Mouse (Mus musculus): Measurements from ENCODE around the gene Gemin8. TPM values are rescaled to one million over a fixed set of nuclear protein-coding genes. Genes with fewer than 3 reads are reported as not detected.
A peak's percentile ranks its signal among the peaks of the same experiment; 100 is the strongest.

Gemin8 gene
- polyA plus RNA-seq (2016; fragmentation: Nextera tagmentation; extraction: Ambion mirVana): 11.0 and 11.5 TPM in 2 replicates

- Histone ChIP-seq H3K27me3 (no peaks in the 10 kb centered on the region; the same call in 1 of the 2 replicates), H3K4me3 (peak within 1 kb of the TSS; percentile 46), H3K4me1 (no peaks in the 10 kb centered on the region), H3K9ac (peak within 1 kb of the TSS; percentile 45), H3K36me3 (no peaks in the 10 kb centered on the region), H3K4me2 (replicated peaks) (peak within 1 kb of the TSS; percentile 47), H3K9me3 (no peaks in the 10 kb centered on the region), H3K27ac (0 out of 2 replicates have a peak within 1 kb of the TSS, but pooled peaks have one; percentile 46)
- 15% methylated on average over 30 of the region's 31 CpGs for WGBS
- peak; percentile 98 for ATAC-seq (ENCODE audit: insufficient number of reproducible peaks, insufficient read depth, low FRiP score, low TSS enrichment)
Measured at GRCm38 (mm10) chrX:166169892-166170799, at the start of gene Gemin8. Gene Gemin8 (plus strand): TSS chrX:166170454.

- H3K27ac ChIP-seq: no peak overlapping the region
- no peaks in the 10 kb centered on the region for H3K9me3 ChIP-seq
- H3K9ac ChIP-seq: no peak overlapping the region
- WGBS: 77% methylated on average over 15 of the region's 15 CpGs
- no peaks in the 10 kb centered on the region for H3K27me3 ChIP-seq
- no peak for ATAC-seq (ENCODE audit: insufficient number of reproducible peaks, insufficient read depth, low FRiP score, low TSS enrichment)
- H3K4me3 ChIP-seq: no peak overlapping the region
- no peaks in the 10 kb centered on the region for H3K4me1 ChIP-seq
- H3K4me2 ChIP-seq (replicated peaks): no peak overlapping the region
- no peaks in the 10 kb centered on the region for H3K36me3 ChIP-seq
Measured at GRCm38 (mm10) chrX:166147158-166147846, 23.0 kb upstream of the Gemin8 start.

- no peaks in the 10 kb centered on the region for H3K4me1 ChIP-seq
- H3K9me3 ChIP-seq: no peaks in the 10 kb centered on the region
- H3K4me3 ChIP-seq: no peak overlapping the region
- H3K36me3 ChIP-seq: no peaks in the 10 kb centered on the region
- ATAC-seq (ENCODE audit: insufficient number of reproducible peaks, insufficient read depth, low FRiP score, low TSS enrichment): no peak
- no peak overlapping the region for H3K9ac ChIP-seq
- H3K27ac ChIP-seq: no peak overlapping the region
- no peaks in the 10 kb centered on the region; the same call in 1 of the 2 replicates for H3K27me3 ChIP-seq
- WGBS: 66% methylated on average over 4 of the region's 4 CpGs
- H3K4me2 ChIP-seq (replicated peaks): no peak overlapping the region
Measured at GRCm38 (mm10) chrX:166162773-166163172, 7.5 kb upstream of the Gemin8 start.

GRCm38 (mm10) chrX:166167307-166167706, 2.9 kb upstream of the Gemin8 start:
- no peaks in the 10 kb centered on the region; the same call in 1 of the 2 replicates for H3K27me3 ChIP-seq
- H3K27ac ChIP-seq: no peak overlapping the region
- ATAC-seq (ENCODE audit: insufficient number of reproducible peaks, insufficient read depth, low FRiP score, low TSS enrichment): no peak
- H3K9me3 ChIP-seq: no peaks in the 10 kb centered on the region
- no peak overlapping the region for H3K4me2 ChIP-seq (replicated peaks)
- WGBS: 9% methylated on average over 4 of the region's 4 CpGs
- H3K9ac ChIP-seq: no peak overlapping the region
- H3K4me1 ChIP-seq: no peaks in the 10 kb centered on the region
- H3K4me3 ChIP-seq: no peak overlapping the region
- H3K36me3 ChIP-seq: no peaks in the 10 kb centered on the region

GRCm38 (mm10) chrX:166167923-166168322, 2.3 kb upstream of the Gemin8 start:
- Histone ChIP-seq H3K9ac (no peak overlapping the region), H3K27ac (no peak overlapping the region), H3K9me3 (no peaks in the 10 kb centered on the region), H3K36me3 (no peaks in the 10 kb centered on the region), H3K4me1 (no peaks in the 10 kb centered on the region), H3K4me2 (replicated peaks) (no peak overlapping the region), H3K4me3 (no peak overlapping the region), H3K27me3 (no peaks in the 10 kb centered on the region; the same call in 1 of the 2 replicates)
- ATAC-seq (ENCODE audit: insufficient number of reproducible peaks, insufficient read depth, low FRiP score, low TSS enrichment): no peak
- 52% methylated on average over 3 of the region's 3 CpGs for WGBS

GRCm38 (mm10) chrX:166170800-166171738, 815 bp downstream of the Gemin8 start:
- Histone ChIP-seq H3K4me2 (replicated peaks) (peak overlapping the region; percentile 47), H3K36me3 (no peaks in the 10 kb centered on the region), H3K9ac (peak overlapping the region; percentile 45), H3K4me3 (peak overlapping the region; percentile 46), H3K4me1 (no peaks in the 10 kb centered on the region), H3K27ac (0 out of 2 replicates have a peak overlapping the region, but pooled peaks have one; percentile 46), H3K9me3 (no peaks in the 10 kb centered on the region), H3K27me3 (no peaks in the 10 kb centered on the region; the same call in 1 of the 2 replicates)
- no peak for ATAC-seq (ENCODE audit: insufficient number of reproducible peaks, insufficient read depth, low FRiP score, low TSS enrichment)
- whole genome bisulfite sequencing: 21% methylated on average over 9 of the region's 9 CpGs

GRCm38 (mm10) chrX:166172041-166172440, 1.8 kb downstream of the Gemin8 start:
- no peak overlapping the region for H3K27ac ChIP-seq
- 69% methylated on average over 4 of the region's 4 CpGs for WGBS
- H3K4me3 ChIP-seq: no peak overlapping the region
- no peaks in the 10 kb centered on the region for H3K4me1 ChIP-seq
- no peaks in the 10 kb centered on the region for H3K27me3 ChIP-seq
- no peak overlapping the region for H3K4me2 ChIP-seq (replicated peaks)
- no peaks in the 10 kb centered on the region for H3K9me3 ChIP-seq
- no peak for ATAC-seq (ENCODE audit: insufficient number of reproducible peaks, insufficient read depth, low FRiP score, low TSS enrichment)
- no peak overlapping the region for H3K9ac ChIP-seq
- H3K36me3 ChIP-seq: no peaks in the 10 kb centered on the region

- no peak for ATAC-seq (ENCODE audit: insufficient number of reproducible peaks, insufficient read depth, low FRiP score, low TSS enrichment)
- no peaks in the 10 kb centered on the region for H3K27me3 ChIP-seq
- H3K9me3 ChIP-seq: no peaks in the 10 kb centered on the region
- H3K4me1 ChIP-seq: no peaks in the 10 kb centered on the region
- WGBS: 72% methylated on average over 3 of the region's 3 CpGs
- no peak overlapping the region for H3K27ac ChIP-seq
- H3K4me3 ChIP-seq: no peak overlapping the region
- no peak overlapping the region for H3K4me2 ChIP-seq (replicated peaks)
- no peak overlapping the region for H3K9ac ChIP-seq
- no peaks in the 10 kb centered on the region for H3K36me3 ChIP-seq
Measured at GRCm38 (mm10) chrX:166172661-166173060, 2.4 kb downstream of the Gemin8 start.

GRCm38 (mm10) chrX:166173796-166174195, 3.5 kb downstream of the Gemin8 start:
- no peaks in the 10 kb centered on the region for H3K27me3 ChIP-seq
- no peaks in the 10 kb centered on the region for H3K9me3 ChIP-seq
- no peaks in the 10 kb centered on the region for H3K36me3 ChIP-seq
- H3K27ac ChIP-seq: no peak overlapping the region
- WGBS: 46% methylated on average over 7 of the region's 7 CpGs
- no peaks in the 10 kb centered on the region for H3K4me1 ChIP-seq
- H3K4me2 ChIP-seq (replicated peaks): no peak overlapping the region
- no peak overlapping the region for H3K9ac ChIP-seq
- no peak for ATAC-seq (ENCODE audit: insufficient number of reproducible peaks, insufficient read depth, low FRiP score, low TSS enrichment)
- H3K4me3 ChIP-seq: no peak overlapping the region

GRCm38 (mm10) chrX:166177929-166178328, 7.7 kb downstream of the Gemin8 start:
- Histone ChIP-seq H3K36me3 (no peaks in the 10 kb centered on the region), H3K9me3 (no peaks in the 10 kb centered on the region), H3K27ac (no peak overlapping the region), H3K4me3 (no peak overlapping the region), H3K9ac (no peak overlapping the region), H3K4me1 (no peaks in the 10 kb centered on the region), H3K4me2 (replicated peaks) (no peak overlapping the region), H3K27me3 (no peaks in the 10 kb centered on the region)
- no peak for ATAC-seq (ENCODE audit: insufficient number of reproducible peaks, insufficient read depth, low FRiP score, low TSS enrichment)
- WGBS: 90% methylated on average over 7 of the region's 7 CpGs

GRCm38 (mm10) chrX:166183094-166183493, 12.8 kb downstream of the Gemin8 start:
- 85% methylated on average over 3 of the region's 3 CpGs for WGBS

More at GRCm38 (mm10) chrX:166183094-166183493, 12.8 kb downstream of the Gemin8 start:
- no peak for ATAC-seq (ENCODE audit: insufficient number of reproducible peaks, insufficient read depth, low FRiP score, low TSS enrichment)
- no peak overlapping the region for H3K27ac ChIP-seq
- H3K27me3 ChIP-seq: no peaks in the 10 kb centered on the region; the same call in 1 of the 2 replicates
- H3K4me1 ChIP-seq: no peaks in the 10 kb centered on the region
- no peaks in the 10 kb centered on the region for H3K9me3 ChIP-seq
- no peak overlapping the region for H3K4me3 ChIP-seq
- H3K4me2 ChIP-seq (replicated peaks): no peak overlapping the region
- no peaks in the 10 kb centered on the region for H3K36me3 ChIP-seq
- no peak overlapping the region for H3K9ac ChIP-seq
